Mouse (Mus musculus) cerebellum, postnatal 10 days (tissue): Measurements from ENCODE around the gene Atf6b.
A peak's percentile ranks its signal among the peaks of the same experiment; 100 is the strongest.

Experiments
- DNase-seq, 2 experiments: peaks; one replicate each; pipeline ENCODE4 v3.0.0; 2021; ENCODE audit warnings: mixed read lengths in 2 of 2

Gene Atf6b

GRCm38 (mm10) chr17:34627093-34627942, 19.6 kb upstream of the Atf6b start:
- DNase-seq, result peak; percentile 93 to 95

GRCm38 (mm10) chr17:34627943-34628643, 18.9 kb upstream of the Atf6b start, which contains the start of gene Ppt2:
Ppt2 (minus strand) TSS chr17:34628510.
- peak; percentile 82 to 86 for DNase-seq

- DNase-seq, result peak in 1 of 2 experiments; percentile 27
Observed at GRCm38 (mm10) chr17:34628644-34628967, 18.3 kb upstream of the Atf6b start.

GRCm38 (mm10) chr17:34629221-34629751, 17.7 kb upstream of the Atf6b start, which contains the start of gene Prrt1:
Prrt1 (plus strand) TSS chr17:34629533.
- DNase-seq, result peak; percentile 72 to 74

GRCm38 (mm10) chr17:34629796-34630603, 16.9 kb upstream of the Atf6b start:
- DNase-seq, result peak; percentile 86

GRCm38 (mm10) chr17:34630761-34631301, 16.1 kb upstream of the Atf6b start:
- DNase-seq, result peak; percentile 71 to 78

- peak; percentile 65 to 66 for DNase-seq
Observed at GRCm38 (mm10) chr17:34631647-34632046, 15.3 kb upstream of the Atf6b start.

GRCm38 (mm10) chr17:34632261-34632691, 14.7 kb upstream of the Atf6b start:
- DNase-seq, result peak; percentile 74 to 78

- no peak for DNase-seq
Observed at GRCm38 (mm10) chr17:34635671-34636070, 11.3 kb upstream of the Atf6b start.

- no peak for DNase-seq
Observed at GRCm38 (mm10) chr17:34637459-34637858, 9.5 kb upstream of the Atf6b start.

- peak in 1 of 2 experiments; percentile 49 for DNase-seq
Observed at GRCm38 (mm10) chr17:34639461-34640255, 7.3 kb upstream of the Atf6b start.

- peak; percentile 81 to 88 for DNase-seq
Observed at GRCm38 (mm10) chr17:34640778-34641601, 6.0 kb upstream of the Atf6b start.

GRCm38 (mm10) chr17:34641945-34642344, 5.0 kb upstream of the Atf6b start:
- no peak for DNase-seq

- no peak for DNase-seq
Observed at GRCm38 (mm10) chr17:34643379-34643778, 3.6 kb upstream of the Atf6b start.

GRCm38 (mm10) chr17:34643944-34644343, 3.0 kb upstream of the Atf6b start:
- peak in 1 of 2 experiments; percentile 47 for DNase-seq

GRCm38 (mm10) chr17:34644608-34645007, 2.3 kb upstream of the Atf6b start, which contains the start of gene Fkbpl:
Fkbpl (plus strand) TSS chr17:34644764.
- DNase-seq, result peak; percentile 97

- DNase-seq, result no peak
Observed at GRCm38 (mm10) chr17:34645256-34645829, 1.6 kb upstream of the Atf6b start.

- DNase-seq, result peak; percentile 48 to 56
Observed at GRCm38 (mm10) chr17:34645831-34646511, 975 bp upstream of the Atf6b start.

GRCm38 (mm10) chr17:34648141-34648890, 1.4 kb downstream of the Atf6b start:
- no peak for DNase-seq
